Mouse (Mus musculus): ENCODE measurements at regions not wholly inside any gene's neighbourhood (a gene's known extent, or its start where the extent isn't known, plus 50 kb on each side); places are given as distances from the start of the nearest gene placed in this dataset.
A peak's percentile ranks its signal among the peaks of the same experiment; 100 is the strongest.

DNA sequence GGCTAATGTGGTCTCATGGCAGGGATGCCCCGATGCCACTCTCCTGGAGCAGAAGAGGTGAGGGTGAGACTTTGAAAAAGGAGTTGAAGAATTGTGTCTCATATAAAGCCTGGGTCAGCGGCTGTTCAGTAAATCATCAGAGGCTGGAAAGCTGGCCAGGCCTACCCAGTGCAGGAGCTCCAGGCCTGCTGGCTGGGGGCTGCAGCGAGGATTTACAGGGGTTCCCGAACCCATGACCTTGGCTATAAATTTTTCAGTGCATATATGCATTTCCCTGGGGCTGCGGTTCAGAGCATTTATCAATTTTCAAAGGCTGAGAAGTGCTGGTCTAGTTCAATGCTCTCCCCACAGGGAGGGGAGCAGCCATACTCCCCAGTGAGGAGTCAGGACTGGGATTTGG is 70.9 kb upstream of the Aldh1b1 start:
- no peak overlapping the region for H3ac ChIP-seq (ENCODE audit: control insufficient read depth, insufficient read length)
- H3K36me3 ChIP-seq (ENCODE audit: control insufficient read depth, insufficient read depth): no peaks in the 10 kb centered on the region
- no peak overlapping the region for H3K4me3 ChIP-seq
- H3K4me2 ChIP-seq (ENCODE audit: low read depth): no peak overlapping the region
- TF ChIP-seq MYOG (IDR thresholded peaks at IDR 0.05; ENCODE audit: control insufficient read depth in 1 of 3, insufficient read depth in 1 of 3, insufficient read length in 2 of 3, low read depth in 2 of 3): no peak
- no peak for TF ChIP-seq POLR2AphosphoS2 (IDR thresholded peaks at IDR 0.05; ENCODE audit: insufficient read length, low read depth)
- no peak for TF ChIP-seq TCF12 (IDR thresholded peaks at IDR 0.05; ENCODE audit: insufficient read depth, poor library complexity, severe bottlenecking)
- no peak for TF ChIP-seq POLR2A (IDR thresholded peaks at IDR 0.05; ENCODE audit: insufficient read length, low read depth)
- no peak for TF ChIP-seq MAX (IDR thresholded peaks at IDR 0.05; ENCODE audit: low read depth)
- no peak for TF ChIP-seq E2F4 (IDR thresholded peaks at IDR 0.05; ENCODE audit: insufficient read depth)
- TF ChIP-seq CEBPB (IDR thresholded peaks at IDR 0.05; ENCODE audit: insufficient read depth, poor library complexity, severe bottlenecking): no peak
- TF ChIP-seq REST (IDR thresholded peaks at IDR 0.05; ENCODE audit: insufficient read depth, insufficient read length): no peak
- TF ChIP-seq SRF (IDR thresholded peaks at IDR 0.05; ENCODE audit: control insufficient read depth, insufficient read length, low read depth): no peak
- TF ChIP-seq MYOD1 (IDR thresholded peaks at IDR 0.05; ENCODE audit: control insufficient read depth in 1 of 3, insufficient read length in 2 of 3, low read depth in 2 of 3): no peak
- no peak for TF ChIP-seq TCF3 (IDR thresholded peaks at IDR 0.05; ENCODE audit: insufficient read length, low read depth)
- no peak for TF ChIP-seq USF1 (IDR thresholded peaks at IDR 0.05; ENCODE audit: low read depth)
- H3K79me2 ChIP-seq (ENCODE audit: control insufficient read depth, insufficient read depth): no peaks in the 10 kb centered on the region
- peaks cover 50% of the 10 kb centered on the region for H3K27me3 ChIP-seq (ENCODE audit: control insufficient read depth, insufficient read depth, insufficient read length)

DNA sequence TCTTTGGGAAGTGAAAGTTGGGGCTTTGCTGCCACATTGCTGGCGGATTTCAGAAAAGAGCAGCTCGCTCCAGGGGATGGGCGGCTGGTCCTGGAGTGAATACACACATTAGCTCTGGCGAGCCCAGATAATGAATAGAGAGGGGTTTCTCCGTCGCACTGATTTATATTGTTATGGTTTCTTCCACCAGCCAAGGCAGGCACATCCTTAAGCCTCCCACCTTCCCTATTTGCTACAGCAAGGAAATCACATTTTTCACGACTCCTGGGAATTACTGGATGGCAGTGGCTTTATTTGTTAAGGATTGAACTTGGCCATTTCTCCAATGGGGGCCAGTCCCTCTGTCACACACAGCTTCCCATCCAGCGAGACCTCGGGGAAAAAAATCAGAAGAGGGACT is 71.3 kb upstream of the Aldh1b1 start:
- H3K79me2 ChIP-seq (ENCODE audit: control insufficient read depth, insufficient read depth): no peaks in the 10 kb centered on the region
- H3ac ChIP-seq (ENCODE audit: control insufficient read depth, insufficient read length): no peak overlapping the region
- H3K4me3 ChIP-seq: no peak overlapping the region
- H3K4me2 ChIP-seq (ENCODE audit: low read depth): no peak overlapping the region
- H3K27me3 ChIP-seq (ENCODE audit: control insufficient read depth, insufficient read depth, insufficient read length): peaks cover 50% of the 10 kb centered on the region
- no peaks in the 10 kb centered on the region for H3K36me3 ChIP-seq (ENCODE audit: control insufficient read depth, insufficient read depth)
- TF ChIP-seq TCF12 (IDR thresholded peaks at IDR 0.05; ENCODE audit: insufficient read depth, poor library complexity, severe bottlenecking): no peak
- no peak for TF ChIP-seq E2F4 (IDR thresholded peaks at IDR 0.05; ENCODE audit: insufficient read depth)

DNA sequence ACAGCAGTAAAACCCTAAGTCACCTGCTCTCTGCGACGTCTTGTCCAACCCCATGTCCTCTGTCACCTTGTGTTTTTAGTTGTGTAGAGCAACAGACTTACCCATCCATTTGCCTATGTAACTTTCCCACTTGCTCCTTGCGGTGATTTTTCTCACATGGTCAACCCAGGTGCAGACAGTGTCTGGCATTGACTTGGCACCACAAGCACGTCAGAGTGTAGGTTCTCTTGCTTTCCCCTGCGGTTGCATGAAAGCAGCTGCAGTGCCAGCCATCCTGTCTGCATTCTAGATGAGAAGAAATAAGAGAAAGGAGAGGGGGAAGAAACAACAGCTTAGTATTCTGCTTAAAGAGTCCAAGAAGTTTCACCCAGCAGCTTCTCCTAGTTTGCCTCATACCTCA is 72.0 kb upstream of the Aldh1b1 start:
- H3K36me3 ChIP-seq (ENCODE audit: control insufficient read depth, insufficient read depth): no peaks in the 10 kb centered on the region
- peak in 1 of 3 experiments; percentile 18 for TF ChIP-seq MYOG (IDR thresholded peaks at IDR 0.05; ENCODE audit: control insufficient read depth in 1 of 3, insufficient read depth in 1 of 3, insufficient read length in 2 of 3, low read depth in 2 of 3)
- no peak for TF ChIP-seq MAX (IDR thresholded peaks at IDR 0.05; ENCODE audit: low read depth)
- peak in 1 of 3 experiments; percentile 62 for TF ChIP-seq MYOD1 (IDR thresholded peaks at IDR 0.05; ENCODE audit: control insufficient read depth in 1 of 3, insufficient read length in 2 of 3, low read depth in 2 of 3)
- peaks cover 50% of the 10 kb centered on the region for H3K27me3 ChIP-seq (ENCODE audit: control insufficient read depth, insufficient read depth, insufficient read length)
- H3ac ChIP-seq (ENCODE audit: control insufficient read depth, insufficient read length): no peak overlapping the region
- no peaks in the 10 kb centered on the region for H3K79me2 ChIP-seq (ENCODE audit: control insufficient read depth, insufficient read depth)
- no peak overlapping the region for H3K4me3 ChIP-seq
- no peak overlapping the region for H3K4me2 ChIP-seq (ENCODE audit: low read depth)

DNA sequence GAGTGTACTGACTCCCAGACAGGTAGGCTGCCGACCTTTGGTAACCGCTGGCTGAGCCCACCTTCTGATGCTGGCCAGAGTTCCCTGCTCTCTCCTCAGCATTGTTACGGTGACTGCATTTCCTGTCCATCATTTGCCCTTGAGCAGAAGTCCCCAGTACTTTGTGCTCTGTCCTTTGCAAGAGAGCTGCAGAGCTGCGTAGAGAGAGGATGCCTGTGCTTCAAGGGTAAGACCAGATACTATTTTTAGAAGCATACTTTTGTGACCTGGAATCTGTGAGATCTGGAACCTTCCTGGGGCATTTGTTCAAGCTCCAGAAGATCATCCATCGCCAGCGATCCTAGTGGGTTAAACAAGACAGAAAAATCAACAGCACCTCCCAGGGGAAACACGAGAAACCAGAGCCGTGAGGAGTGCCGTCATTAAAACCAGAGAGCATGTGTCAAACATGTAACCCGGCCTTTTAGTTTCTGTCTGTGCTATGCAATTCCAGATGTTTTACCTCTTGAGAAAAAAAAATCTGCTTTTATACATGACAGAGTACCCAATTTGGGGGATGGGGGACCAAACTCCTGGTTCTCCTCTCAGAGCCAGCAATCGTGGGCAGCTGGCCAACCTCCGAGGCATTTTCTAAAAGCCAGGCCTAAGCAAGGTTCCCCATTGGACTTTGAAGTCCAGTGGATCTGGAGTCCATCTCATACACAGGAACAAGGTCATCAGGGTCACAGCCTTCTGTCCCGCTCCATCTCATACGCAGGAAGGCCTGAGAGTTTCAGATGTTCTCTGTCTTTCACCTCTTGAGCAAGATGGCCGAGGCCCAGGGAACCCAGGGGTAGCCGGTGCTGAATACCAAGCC is 73.5 kb upstream of the Aldh1b1 start:
- Histone ChIP-seq H3K79me2 (ENCODE audit: control insufficient read depth, insufficient read depth) (no peaks in the 10 kb centered on the region), H3K4me2 (ENCODE audit: low read depth) (no peak overlapping the region), H3K4me3 (no peak overlapping the region), H3K36me3 (ENCODE audit: control insufficient read depth, insufficient read depth) (no peaks in the 10 kb centered on the region), H3K27me3 (ENCODE audit: control insufficient read depth, insufficient read depth, insufficient read length) (peaks cover 44% of the 10 kb centered on the region), H3ac (ENCODE audit: control insufficient read depth, insufficient read length) (no peak overlapping the region)
- no peak for TF ChIP-seq MYOG (IDR thresholded peaks at IDR 0.05; ENCODE audit: control insufficient read depth in 1 of 3, insufficient read depth in 1 of 3, insufficient read length in 2 of 3, low read depth in 2 of 3)
- TF ChIP-seq TCF12 (IDR thresholded peaks at IDR 0.05; ENCODE audit: insufficient read depth, poor library complexity, severe bottlenecking): no peak
- no peak for TF ChIP-seq SRF (IDR thresholded peaks at IDR 0.05; ENCODE audit: control insufficient read depth, insufficient read length, low read depth)
- no peak for TF ChIP-seq TCF3 (IDR thresholded peaks at IDR 0.05; ENCODE audit: insufficient read length, low read depth)
- no peak for TF ChIP-seq POLR2A (IDR thresholded peaks at IDR 0.05; ENCODE audit: insufficient read length, low read depth)
- no peak for TF ChIP-seq CEBPB (IDR thresholded peaks at IDR 0.05; ENCODE audit: insufficient read depth, poor library complexity, severe bottlenecking)
- no peak for TF ChIP-seq POLR2AphosphoS2 (IDR thresholded peaks at IDR 0.05; ENCODE audit: insufficient read length, low read depth)
- no peak for TF ChIP-seq REST (IDR thresholded peaks at IDR 0.05; ENCODE audit: insufficient read depth, insufficient read length)
- TF ChIP-seq E2F4 (IDR thresholded peaks at IDR 0.05; ENCODE audit: insufficient read depth): no peak
- no peak for TF ChIP-seq USF1 (IDR thresholded peaks at IDR 0.05; ENCODE audit: low read depth)
- TF ChIP-seq MAX (IDR thresholded peaks at IDR 0.05; ENCODE audit: low read depth): no peak
- no peak for TF ChIP-seq MYOD1 (IDR thresholded peaks at IDR 0.05; ENCODE audit: control insufficient read depth in 1 of 3, insufficient read length in 2 of 3, low read depth in 2 of 3)

DNA sequence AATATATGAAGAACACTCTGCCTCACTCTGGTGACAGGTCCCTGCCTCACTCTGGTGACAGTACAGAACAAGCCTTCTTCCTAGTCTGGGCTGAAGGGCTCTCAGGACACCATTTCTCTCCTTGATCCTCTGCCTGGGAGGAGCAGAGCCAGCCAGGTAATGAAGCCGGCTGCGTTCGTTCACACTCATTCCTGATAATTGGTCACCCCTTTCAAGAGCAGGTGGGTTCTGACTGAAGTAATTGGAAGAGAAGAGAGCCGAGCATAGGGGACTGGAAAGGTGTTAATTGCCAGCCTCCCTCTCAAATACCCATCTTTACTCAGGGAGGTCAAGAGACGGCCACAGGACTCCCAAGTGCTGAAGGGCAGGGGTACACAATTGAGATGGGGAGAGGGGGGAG is 78.5 kb upstream of the Aldh1b1 start:
- no peak overlapping the region for H3K4me3 ChIP-seq
- no peak for TF ChIP-seq MYOG (IDR thresholded peaks at IDR 0.05; ENCODE audit: control insufficient read depth in 1 of 3, insufficient read depth in 1 of 3, insufficient read length in 2 of 3, low read depth in 2 of 3)
- no peak for TF ChIP-seq TCF3 (IDR thresholded peaks at IDR 0.05; ENCODE audit: insufficient read length, low read depth)
- TF ChIP-seq CEBPB (IDR thresholded peaks at IDR 0.05; ENCODE audit: insufficient read depth, poor library complexity, severe bottlenecking): no peak
- no peak for TF ChIP-seq TCF12 (IDR thresholded peaks at IDR 0.05; ENCODE audit: insufficient read depth, poor library complexity, severe bottlenecking)
- TF ChIP-seq SRF (IDR thresholded peaks at IDR 0.05; ENCODE audit: control insufficient read depth, insufficient read length, low read depth): no peak
- TF ChIP-seq USF1 (IDR thresholded peaks at IDR 0.05; ENCODE audit: low read depth): no peak
- TF ChIP-seq REST (IDR thresholded peaks at IDR 0.05; ENCODE audit: insufficient read depth, insufficient read length): no peak
- no peak for TF ChIP-seq MYOD1 (IDR thresholded peaks at IDR 0.05; ENCODE audit: control insufficient read depth in 1 of 3, insufficient read length in 2 of 3, low read depth in 2 of 3)
- no peak for TF ChIP-seq POLR2AphosphoS2 (IDR thresholded peaks at IDR 0.05; ENCODE audit: insufficient read length, low read depth)
- no peak for TF ChIP-seq POLR2A (IDR thresholded peaks at IDR 0.05; ENCODE audit: insufficient read length, low read depth)
- no peak for TF ChIP-seq E2F4 (IDR thresholded peaks at IDR 0.05; ENCODE audit: insufficient read depth)
- TF ChIP-seq MAX (IDR thresholded peaks at IDR 0.05; ENCODE audit: low read depth): no peak
- H3K4me2 ChIP-seq (ENCODE audit: low read depth): no peak overlapping the region
- peaks cover 21% of the 10 kb centered on the region for H3K27me3 ChIP-seq (ENCODE audit: control insufficient read depth, insufficient read depth, insufficient read length)
- no peaks in the 10 kb centered on the region for H3K79me2 ChIP-seq (ENCODE audit: control insufficient read depth, insufficient read depth)
- H3K36me3 ChIP-seq (ENCODE audit: control insufficient read depth, insufficient read depth): no peaks in the 10 kb centered on the region
- H3ac ChIP-seq (ENCODE audit: control insufficient read depth, insufficient read length): no peak overlapping the region
